Mouse (Mus musculus): ENCODE measurements around the gene Fbf1. TPM values are rescaled to one million over a fixed set of nuclear protein-coding genes. Genes with fewer than 3 reads are reported as not detected.

Gene Fbf1
- total RNA-seq, 2 experiments from 2014 or later, result 74.6 to 96.0 TPM

DNA sequence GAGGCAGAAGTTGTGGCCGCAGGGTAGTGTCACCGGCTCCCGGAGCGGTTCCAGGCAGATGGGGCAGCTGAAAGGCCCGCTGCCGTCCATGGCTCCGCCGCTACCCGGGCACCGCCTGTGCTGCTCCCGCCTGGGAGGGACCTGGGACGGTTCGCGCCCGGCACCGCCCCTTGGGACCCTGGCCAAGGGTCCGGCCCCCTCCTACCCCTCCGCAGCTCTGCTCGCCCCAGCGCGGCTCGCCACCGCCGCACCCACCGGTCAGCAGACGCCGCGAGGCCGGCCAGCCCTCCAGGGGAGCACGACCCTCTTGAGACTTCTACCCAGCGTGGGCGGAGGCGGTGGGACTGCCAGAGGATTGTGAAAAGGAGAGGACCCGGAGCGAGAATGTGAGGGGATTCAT lies 57.8 kb downstream of the Fbf1 start:
- no peak for DNase-seq (ENCODE audit: extremely low spot score in 1 of 2, low spot score in 1 of 2)

GRCm38 (mm10) chr11:116109441-116110081 lies 58.4 kb downstream of the Fbf1 start:
- no peak for DNase-seq (ENCODE audit: extremely low spot score in 1 of 2, low spot score in 1 of 2)

GRCm38 (mm10) chr11:116108464-116109137 lies 59.4 kb downstream of the Fbf1 start:
- DNase-seq (ENCODE audit: extremely low spot score in 1 of 2, low spot score in 1 of 2), result no peak

GRCm38 (mm10) chr11:116107777-116108285 lies 60.1 kb downstream of the Fbf1 start:
- no peak for DNase-seq (ENCODE audit: extremely low spot score in 1 of 2, low spot score in 1 of 2)

DNA sequence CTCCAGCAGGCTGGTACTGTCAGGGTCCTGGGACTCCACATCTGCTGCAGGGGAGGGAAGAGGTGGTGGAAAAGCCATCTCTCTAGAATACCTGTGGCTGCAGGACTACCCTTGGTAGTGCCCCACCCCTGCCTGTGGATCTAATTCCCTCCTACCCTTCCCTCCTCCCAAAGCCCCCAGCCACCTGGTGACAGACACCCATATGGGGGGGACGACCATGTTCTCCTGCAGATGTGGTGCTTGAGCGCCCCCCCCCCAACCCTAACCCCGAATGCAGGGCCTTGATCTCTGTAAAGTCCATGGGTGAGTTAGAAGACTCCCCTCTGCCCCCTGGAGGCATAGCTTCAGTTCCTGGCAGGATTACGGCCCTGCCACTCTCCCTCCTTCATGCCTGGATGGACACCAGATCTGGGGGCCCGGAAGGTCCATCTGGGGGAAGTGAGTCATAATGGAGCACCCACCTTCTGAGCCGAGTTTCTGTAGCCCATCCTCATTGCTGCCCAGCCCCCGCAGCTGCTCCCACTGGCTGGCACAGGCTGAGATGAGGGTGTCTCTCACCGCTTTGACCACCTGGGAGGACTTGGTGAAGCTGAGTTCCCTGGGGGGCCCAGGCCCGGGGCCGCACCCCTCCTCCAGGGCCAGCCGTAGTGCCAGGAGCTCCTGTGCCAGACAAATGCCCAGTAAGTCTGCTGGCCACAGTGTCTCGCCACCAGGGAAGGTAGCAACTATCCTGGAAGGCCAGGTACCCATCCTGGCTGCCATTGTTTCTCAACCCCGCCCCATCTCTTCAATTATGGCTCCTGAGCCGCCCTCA lies 60.8 kb downstream of the Fbf1 start:
- no peak for DNase-seq (ENCODE audit: extremely low spot score in 1 of 2, low spot score in 1 of 2)

DNA sequence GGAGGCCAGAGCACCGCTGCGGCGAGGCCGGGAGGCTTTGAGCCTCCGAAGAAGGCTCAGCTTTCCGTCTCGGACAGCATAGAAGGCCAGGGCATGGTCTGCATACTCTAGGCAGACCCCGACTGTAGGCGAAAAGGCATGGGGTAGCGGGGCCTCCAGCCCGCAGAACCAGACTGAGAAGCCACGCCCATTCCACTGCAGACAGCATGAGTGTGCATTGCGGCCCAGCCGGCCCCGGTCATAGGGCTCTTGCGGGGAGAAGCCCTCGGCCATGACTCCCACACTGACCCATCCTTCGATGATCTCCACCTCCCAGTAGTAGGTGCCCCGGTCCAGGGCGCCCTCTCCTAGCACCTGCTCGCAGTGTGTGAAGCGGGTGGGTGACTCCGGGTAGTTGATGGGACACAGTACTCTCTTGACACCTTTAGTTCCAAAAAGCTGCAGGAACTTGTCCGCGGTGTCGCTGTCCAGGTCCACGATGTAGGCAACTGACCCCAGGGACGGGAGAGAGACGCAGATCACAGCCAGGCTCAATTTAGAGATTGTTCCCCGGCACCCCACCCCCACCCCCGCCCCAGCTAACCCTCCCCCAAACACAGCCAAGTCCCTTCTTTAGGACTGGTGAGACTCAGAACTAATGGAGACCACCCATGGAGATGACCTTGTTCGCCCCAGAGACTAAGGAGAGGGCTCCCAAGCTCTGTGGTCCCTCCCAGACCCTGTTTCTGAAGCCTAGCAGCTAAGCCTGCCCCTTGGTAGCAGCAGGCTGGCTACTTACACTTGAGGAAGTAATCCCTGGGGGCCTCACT lies 61.6 kb downstream of the Fbf1 start:
- no peak for DNase-seq (ENCODE audit: extremely low spot score in 1 of 2, low spot score in 1 of 2)

GRCm38 (mm10) chr11:116105065-116105464 lies 62.9 kb downstream of the Fbf1 start:
- DNase-seq (ENCODE audit: extremely low spot score in 1 of 2, low spot score in 1 of 2), result no peak

GRCm38 (mm10) chr11:116104006-116104646 lies 63.8 kb downstream of the Fbf1 start:
- no peak for DNase-seq (ENCODE audit: extremely low spot score in 1 of 2, low spot score in 1 of 2)

DNA sequence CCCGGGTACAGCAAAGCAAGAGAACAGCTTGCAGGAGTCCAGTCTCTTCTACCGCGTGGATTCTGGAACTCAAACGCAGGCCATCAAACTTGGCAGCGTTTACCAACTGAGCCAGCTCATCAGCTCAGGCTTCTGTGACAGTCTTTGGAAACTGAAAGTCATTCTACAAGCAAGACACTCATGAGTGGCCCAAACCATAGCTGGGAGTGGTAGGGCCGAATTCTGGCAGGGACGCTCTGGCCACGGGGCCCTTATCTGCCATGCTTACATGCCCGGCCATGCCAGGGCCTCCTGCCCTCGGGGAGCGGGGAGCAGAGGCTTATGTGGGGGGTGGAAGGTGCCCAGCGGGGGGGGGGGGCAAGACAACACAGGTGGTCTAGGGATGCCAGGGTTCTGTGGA lies 64.4 kb downstream of the Fbf1 start:
- DNase-seq (ENCODE audit: extremely low spot score in 1 of 2, low spot score in 1 of 2), result no peak

DNA sequence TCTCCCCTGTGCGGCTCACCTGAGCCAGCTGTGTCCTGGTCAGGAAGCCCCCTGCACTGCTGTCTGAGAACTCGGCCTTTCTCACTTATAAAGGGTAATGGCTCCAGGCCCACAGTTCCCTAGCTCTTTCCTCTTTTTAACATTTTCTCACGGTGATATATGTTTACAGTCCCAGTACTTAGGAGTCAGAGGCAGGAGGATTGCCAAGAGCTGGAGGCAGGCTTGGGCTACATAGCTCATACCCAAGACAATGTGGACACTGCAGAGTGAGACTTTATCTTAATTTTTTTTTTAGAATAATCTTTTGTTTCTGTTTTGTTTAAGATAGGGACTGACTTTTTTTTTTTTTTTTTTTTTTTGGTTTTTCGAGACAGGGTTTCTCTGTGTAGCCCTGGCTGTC lies 65.5 kb downstream of the Fbf1 start:
- no peak for DNase-seq (ENCODE audit: extremely low spot score in 1 of 2, low spot score in 1 of 2)

GRCm38 (mm10) chr11:116101931-116102381 lies 66.0 kb downstream of the Fbf1 start:
- DNase-seq (ENCODE audit: extremely low spot score in 1 of 2, low spot score in 1 of 2), result no peak

DNA sequence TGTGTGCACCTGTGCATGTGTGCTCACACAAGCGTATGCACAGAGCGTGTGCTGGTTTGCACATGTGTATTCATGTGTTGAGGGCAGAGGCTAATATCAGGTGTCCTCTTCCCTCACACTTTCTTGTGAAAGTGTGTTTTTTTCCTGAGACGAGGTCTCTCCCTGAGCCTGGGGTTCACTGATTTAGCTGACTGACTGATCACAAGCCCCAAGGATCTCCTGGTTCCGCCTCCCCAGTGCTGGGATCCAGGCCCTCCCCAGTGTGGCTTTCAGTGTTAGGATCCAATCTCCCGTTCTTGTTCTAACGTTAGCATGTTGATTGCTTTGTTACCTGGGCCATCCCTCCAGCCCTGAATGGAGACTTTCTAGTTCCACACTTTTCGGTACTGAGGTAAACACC lies 67.1 kb downstream of the Fbf1 start:
- DNase-seq (ENCODE audit: extremely low spot score in 1 of 2, low spot score in 1 of 2), result no peak

- no peak for DNase-seq (ENCODE audit: extremely low spot score in 1 of 2, low spot score in 1 of 2)
Observed at GRCm38 (mm10) chr11:116100385-116100784, 67.6 kb downstream of the Fbf1 start.

- DNase-seq (ENCODE audit: extremely low spot score in 1 of 2, low spot score in 1 of 2), result no peak
Observed at GRCm38 (mm10) chr11:116099462-116099861, 68.5 kb downstream of the Fbf1 start.

DNA sequence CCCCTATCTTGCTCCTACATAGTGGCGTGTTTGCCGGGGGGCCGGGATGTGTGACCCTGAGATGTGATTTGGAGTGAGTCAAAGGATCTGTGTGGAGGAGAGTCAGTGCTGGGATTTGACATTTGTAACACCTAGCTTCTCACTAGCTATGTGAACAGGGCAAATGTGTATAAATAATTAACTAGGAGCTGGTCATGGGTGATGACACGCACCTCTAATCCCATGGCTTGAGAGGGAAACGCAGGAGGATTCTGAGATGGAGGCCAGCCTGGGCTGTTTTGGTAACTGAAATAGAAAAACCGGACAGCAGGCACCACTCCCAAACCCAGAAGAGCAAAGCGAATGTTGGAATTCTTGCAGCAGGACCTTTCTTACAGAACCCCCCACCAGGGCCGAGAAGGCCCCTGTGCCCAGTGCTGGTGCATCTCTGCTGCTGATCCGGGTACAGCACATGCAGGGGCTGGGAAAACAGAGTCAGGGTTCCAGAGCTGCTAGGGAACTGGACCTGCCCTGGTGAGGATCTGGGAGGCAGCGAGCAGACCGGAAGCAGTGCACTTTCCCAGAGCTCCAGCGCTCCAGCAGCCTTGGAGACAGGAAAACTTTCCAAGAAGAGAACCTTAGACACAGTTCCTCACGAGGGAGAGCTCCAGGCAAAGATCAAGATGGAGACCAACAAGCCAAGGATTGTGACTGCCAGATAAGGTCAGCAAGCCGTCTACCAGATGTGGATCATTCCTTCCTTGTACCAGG lies 69.1 kb downstream of the Fbf1 start:
- DNase-seq (ENCODE audit: extremely low spot score in 1 of 2, low spot score in 1 of 2), result no peak

DNA sequence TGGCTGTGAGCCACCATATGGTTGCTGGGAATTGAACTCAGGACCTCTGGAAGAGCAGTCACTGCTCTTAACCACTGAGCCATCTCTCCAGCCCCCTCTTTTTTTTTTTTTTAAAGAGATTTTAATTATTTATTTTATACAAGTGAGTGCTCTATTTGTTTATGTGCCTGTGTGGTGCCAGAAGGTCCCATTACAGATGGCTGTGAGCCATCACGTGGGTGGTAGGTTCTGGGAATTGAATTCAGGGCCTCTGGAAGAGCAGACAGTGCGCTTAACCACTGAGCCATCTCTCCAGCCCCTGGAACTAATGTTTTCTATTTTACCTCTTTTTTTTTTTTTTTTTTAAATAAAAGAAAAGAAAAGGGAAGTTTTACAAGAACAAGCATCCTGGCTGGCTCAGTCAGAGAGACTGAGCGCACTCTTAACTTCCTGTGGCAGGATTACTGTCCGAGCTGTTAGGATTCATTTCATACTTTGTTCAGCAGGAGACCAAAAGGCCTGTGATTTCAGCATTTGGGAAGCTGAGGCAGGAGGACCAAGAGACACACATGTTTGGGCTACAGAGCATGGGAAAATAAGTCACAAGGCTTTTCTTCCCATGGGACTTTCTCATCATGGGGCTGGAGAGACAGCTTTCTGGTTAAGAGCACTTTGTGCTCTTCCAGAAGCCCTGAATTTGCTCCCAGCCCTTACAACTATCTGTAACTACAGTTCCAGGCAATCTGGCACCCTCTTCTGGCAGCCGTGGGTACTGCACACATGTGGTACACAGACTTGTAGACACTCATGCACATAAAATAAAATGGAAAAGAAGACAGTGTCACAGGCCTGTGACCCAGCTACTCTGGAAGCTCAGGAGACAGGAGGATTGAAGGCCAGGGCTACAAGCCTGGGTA lies 71.5 kb downstream of the Fbf1 start:
- DNase-seq (ENCODE audit: extremely low spot score in 1 of 2, low spot score in 1 of 2), result no peak

DNA sequence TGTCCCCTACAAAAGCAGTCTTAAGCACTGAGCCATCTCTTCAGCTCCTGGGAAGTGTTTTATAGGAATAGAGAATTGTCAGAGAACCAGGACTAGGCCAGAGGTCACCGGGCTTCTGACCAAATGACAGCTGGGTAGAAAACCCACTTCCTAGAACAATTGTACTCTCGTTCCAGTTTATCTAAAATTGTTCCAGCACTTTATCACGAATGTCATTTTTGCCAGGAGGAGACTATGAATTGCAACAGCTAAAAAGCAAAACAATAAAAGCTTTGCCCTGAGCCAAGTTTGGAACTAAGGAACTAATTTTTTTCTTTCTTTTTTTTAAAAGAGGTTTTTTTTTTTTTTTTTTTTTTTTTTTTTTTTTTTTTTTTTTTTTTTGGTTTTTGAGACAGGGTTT lies 72.4 kb downstream of the Fbf1 start:
- DNase-seq (ENCODE audit: extremely low spot score in 1 of 2, low spot score in 1 of 2), result no peak
